Mouse (Mus musculus): Measurements from ENCODE around the gene Slc41a3. TPM values are rescaled to one million over a fixed set of nuclear protein-coding genes. Genes with fewer than 3 reads are reported as not detected.

The Slc41a3 gene
- polyA plus RNA-seq (2014; fragmentation: Nextera tagmentation; extraction: Ambion mirVana) = 2.0 and 2.2 TPM in 2 replicates

GRCm38 (mm10) chr6:90604533-90605297, at the start of gene Slc41a3:
TSS of gene Slc41a3 (plus strand) at chr6:90604725.
- peak within 1 kb of the TSS; percentile 57 for H3K4me3 ChIP-seq (ENCODE audit: low read depth, low read length)
- under 1% methylated on average over 49 of the region's 49 CpGs for WGBS
- no peaks in the 10 kb centered on the region for H3K9me3 ChIP-seq (ENCODE audit: control insufficient read depth, low read length)
- ATAC-seq (ENCODE audit: insufficient number of reproducible peaks, low FRiP score, low TSS enrichment, low read depth) (peak; percentile 94), DNase-seq (ENCODE audit: low spot score) (peak; percentile 87)
- peaks cover 3% of the 10 kb centered on the region; the same call in 1 of the 2 replicates for H3K4me1 ChIP-seq (ENCODE audit: control insufficient read depth, insufficient read depth, low read length)
- no peaks in the 10 kb centered on the region for H3K36me3 ChIP-seq (ENCODE audit: control insufficient read depth, insufficient read depth, low read length)
- peak within 1 kb of the TSS; percentile 84 for H3K4me2 ChIP-seq (ENCODE audit: low read depth, severe bottlenecking)
- no peaks in the 10 kb centered on the region for H3K27me3 ChIP-seq (ENCODE audit: control insufficient read depth, insufficient read depth, low read length)
- no peak within 1 kb of the TSS for H3K27ac ChIP-seq (replicated peaks; ENCODE audit: low read depth, low read length)
- H3K9ac ChIP-seq (ENCODE audit: low read length) = peak within 1 kb of the TSS; percentile 69

GRCm38 (mm10) chr6:90556534-90557058, 47.9 kb upstream of the Slc41a3 start:
- Histone ChIP-seq H3K4me1 (ENCODE audit: control insufficient read depth, insufficient read depth, low read length) (no peaks in the 10 kb centered on the region), H3K27ac (replicated peaks; ENCODE audit: low read depth, low read length) (no peak overlapping the region), H3K4me2 (ENCODE audit: low read depth, severe bottlenecking) (no peak overlapping the region), H3K9me3 (ENCODE audit: control insufficient read depth, low read length) (no peaks in the 10 kb centered on the region), H3K9ac (ENCODE audit: low read length) (no peak overlapping the region), H3K36me3 (ENCODE audit: control insufficient read depth, insufficient read depth, low read length) (no peaks in the 10 kb centered on the region), H3K27me3 (ENCODE audit: control insufficient read depth, insufficient read depth, low read length) (no peaks in the 10 kb centered on the region), H3K4me3 (ENCODE audit: low read depth, low read length) (no peak overlapping the region)
- ATAC-seq (ENCODE audit: insufficient number of reproducible peaks, low FRiP score, low TSS enrichment, low read depth) = no peak
- DNase-seq (ENCODE audit: low spot score) = no peak
- 58% methylated on average over 2 of the region's 2 CpGs for WGBS

- Histone ChIP-seq H3K27me3 (ENCODE audit: control insufficient read depth, insufficient read depth, low read length) (no peaks in the 10 kb centered on the region), H3K36me3 (ENCODE audit: control insufficient read depth, insufficient read depth, low read length) (no peaks in the 10 kb centered on the region), H3K9ac (ENCODE audit: low read length) (no peak overlapping the region), H3K9me3 (ENCODE audit: control insufficient read depth, low read length) (no peaks in the 10 kb centered on the region), H3K27ac (replicated peaks; ENCODE audit: low read depth, low read length) (no peak overlapping the region), H3K4me1 (ENCODE audit: control insufficient read depth, insufficient read depth, low read length) (no peaks in the 10 kb centered on the region), H3K4me2 (ENCODE audit: low read depth, severe bottlenecking) (no peak overlapping the region), H3K4me3 (ENCODE audit: low read depth, low read length) (no peak overlapping the region)
- 91% methylated on average over 7 of the region's 7 CpGs for WGBS
- ATAC-seq (ENCODE audit: insufficient number of reproducible peaks, low FRiP score, low TSS enrichment, low read depth) = no peak
- DNase-seq (ENCODE audit: low spot score) = no peak
These were observed 47.4 kb upstream of the Slc41a3 start for GRCm38 (mm10) chr6:90557077-90557476.

- H3K27ac ChIP-seq (replicated peaks; ENCODE audit: low read depth, low read length) = no peak overlapping the region
- WGBS = 67% methylated on average over 6 of the region's 6 CpGs
- H3K27me3 ChIP-seq (ENCODE audit: control insufficient read depth, insufficient read depth, low read length) = no peaks in the 10 kb centered on the region
- H3K36me3 ChIP-seq (ENCODE audit: control insufficient read depth, insufficient read depth, low read length) = no peaks in the 10 kb centered on the region
- no peaks in the 10 kb centered on the region for H3K4me1 ChIP-seq (ENCODE audit: control insufficient read depth, insufficient read depth, low read length)
- no peak for DNase-seq (ENCODE audit: low spot score)
- H3K9me3 ChIP-seq (ENCODE audit: control insufficient read depth, low read length) = no peaks in the 10 kb centered on the region
- no peak overlapping the region for H3K4me2 ChIP-seq (ENCODE audit: low read depth, severe bottlenecking)
- H3K4me3 ChIP-seq (ENCODE audit: low read depth, low read length) = no peak overlapping the region
- no peak for ATAC-seq (ENCODE audit: insufficient number of reproducible peaks, low FRiP score, low TSS enrichment, low read depth)
- no peak overlapping the region for H3K9ac ChIP-seq (ENCODE audit: low read length)
These were observed 46.5 kb upstream of the Slc41a3 start for GRCm38 (mm10) chr6:90557829-90558693.

- no peak overlapping the region for H3K9ac ChIP-seq (ENCODE audit: low read length)
- no peaks in the 10 kb centered on the region for H3K4me1 ChIP-seq (ENCODE audit: control insufficient read depth, insufficient read depth, low read length)
- H3K4me3 ChIP-seq (ENCODE audit: low read depth, low read length) = no peak overlapping the region
- H3K27me3 ChIP-seq (ENCODE audit: control insufficient read depth, insufficient read depth, low read length) = no peaks in the 10 kb centered on the region
- DNase-seq (ENCODE audit: low spot score) (no peak), ATAC-seq (ENCODE audit: insufficient number of reproducible peaks, low FRiP score, low TSS enrichment, low read depth) (no peak)
- no peak overlapping the region for H3K4me2 ChIP-seq (ENCODE audit: low read depth, severe bottlenecking)
- WGBS = 85% methylated on average over 3 of the region's 3 CpGs
- H3K27ac ChIP-seq (replicated peaks; ENCODE audit: low read depth, low read length) = no peak overlapping the region
- H3K9me3 ChIP-seq (ENCODE audit: control insufficient read depth, low read length) = no peaks in the 10 kb centered on the region
- H3K36me3 ChIP-seq (ENCODE audit: control insufficient read depth, insufficient read depth, low read length) = no peaks in the 10 kb centered on the region
These were observed 44.0 kb upstream of the Slc41a3 start for GRCm38 (mm10) chr6:90560390-90561058.

- H3K27me3 ChIP-seq (ENCODE audit: control insufficient read depth, insufficient read depth, low read length) = no peaks in the 10 kb centered on the region
- ATAC-seq (ENCODE audit: insufficient number of reproducible peaks, low FRiP score, low TSS enrichment, low read depth) (no peak), DNase-seq (ENCODE audit: low spot score) (no peak)
- H3K9ac ChIP-seq (ENCODE audit: low read length) = no peak overlapping the region
- no peaks in the 10 kb centered on the region for H3K4me1 ChIP-seq (ENCODE audit: control insufficient read depth, insufficient read depth, low read length)
- no peak overlapping the region for H3K4me3 ChIP-seq (ENCODE audit: low read depth, low read length)
- no peak overlapping the region for H3K27ac ChIP-seq (replicated peaks; ENCODE audit: low read depth, low read length)
- no peaks in the 10 kb centered on the region for H3K36me3 ChIP-seq (ENCODE audit: control insufficient read depth, insufficient read depth, low read length)
- no peak overlapping the region for H3K4me2 ChIP-seq (ENCODE audit: low read depth, severe bottlenecking)
- no peaks in the 10 kb centered on the region for H3K9me3 ChIP-seq (ENCODE audit: control insufficient read depth, low read length)
- 47% methylated on average over 2 of the region's 2 CpGs for WGBS
These were observed 43.2 kb upstream of the Slc41a3 start for GRCm38 (mm10) chr6:90561234-90561781.

- 83% methylated on average over 9 of the region's 9 CpGs for WGBS
- Histone ChIP-seq H3K9ac (ENCODE audit: low read length) (no peak overlapping the region), H3K9me3 (ENCODE audit: control insufficient read depth, low read length) (no peaks in the 10 kb centered on the region), H3K4me3 (ENCODE audit: low read depth, low read length) (no peak overlapping the region), H3K27me3 (ENCODE audit: control insufficient read depth, insufficient read depth, low read length) (no peaks in the 10 kb centered on the region), H3K27ac (replicated peaks; ENCODE audit: low read depth, low read length) (no peak overlapping the region), H3K4me2 (ENCODE audit: low read depth, severe bottlenecking) (no peak overlapping the region), H3K36me3 (ENCODE audit: control insufficient read depth, insufficient read depth, low read length) (no peaks in the 10 kb centered on the region), H3K4me1 (ENCODE audit: control insufficient read depth, insufficient read depth, low read length) (no peaks in the 10 kb centered on the region)
- no peak for ATAC-seq (ENCODE audit: insufficient number of reproducible peaks, low FRiP score, low TSS enrichment, low read depth)
- DNase-seq (ENCODE audit: low spot score) = no peak
These were observed 40.3 kb upstream of the Slc41a3 start for GRCm38 (mm10) chr6:90564240-90564639.
